Mouse (Mus musculus) forebrain, embryonic 12.5 days (tissue): ENCODE data around the gene Stx5a. TPM values are rescaled to one million over a fixed set of nuclear protein-coding genes. Genes with fewer than 3 reads are reported as not detected.
A peak's percentile ranks its signal among the peaks of the same experiment; 100 is the strongest.
"Not testable (repeated sequence)": the region's sequence is repeated elsewhere in the genome, so short reads cannot be mapped to it uniquely, and the experiment has no call there.

Source experiments
- ATAC-seq: fragments of 200-750 bp; cut with Nextera tagmentation; 2 replicates; pipeline ENCODE4 v1.8.0; 2017; ENCODE audit warnings: moderate TSS enrichment; ENCODE audit not compliant: low FRiP score
- H3K27ac ChIP-seq: fragments of 300-500 bp; sonication (generic); 2 replicates; pipeline ENCODE4 v1.5.1; 2016; ENCODE audit warnings: mild to moderate bottlenecking
- H3K27me3 ChIP-seq: fragments of 300-500 bp; sonication (generic); 2 replicates; pipeline ENCODE4 v1.6.1; 2016; ENCODE audit warnings: mild to moderate bottlenecking
- H3K36me3 ChIP-seq: fragments of 300-500 bp; sonication (generic); replicated peaks from 2 replicates; pipeline ENCODE4 v1.6.1; 2016; ENCODE audit warnings: mild to moderate bottlenecking
- H3K4me1 ChIP-seq: fragments of 300-500 bp; sonication (generic); 2 replicates; pipeline ENCODE4 v1.6.1; 2016
- H3K4me2 ChIP-seq: fragments of 300-500 bp; sonication (generic); 2 replicates; pipeline ENCODE4 v1.6.1; 2016; ENCODE audit warnings: mild to moderate bottlenecking, moderate library complexity
- H3K4me3 ChIP-seq: fragments of 300-500 bp; sonication (generic); replicated peaks from 2 replicates; pipeline ENCODE4 v1.5.1; 2016; ENCODE audit warnings: mild to moderate bottlenecking
- H3K9ac ChIP-seq: fragments of 300-500 bp; sonication (generic); 2 replicates; pipeline ENCODE4 v1.6.1; 2016; ENCODE audit warnings: mild to moderate bottlenecking
- H3K9me3 ChIP-seq: fragments of 300-500 bp; sonication (generic); 2 replicates; pipeline ENCODE4 v1.6.1; 2016
- WGBS: fragments of 180-500 bp; shearing (Covaris S2); methylation state at CpG from one replicate; pipeline ENCODE4 v1.1.7; 2016; 5-methylcytosine and 5-hydroxymethylcytosine counted together
- polyA plus RNA-seq: library from polyadenylated mRNA; unstranded; fragments of >200 nt; fragmentation: Nextera tagmentation; extraction: Ambion mirVana; gene quantifications from 2 replicates; pipeline ENCODE4 v1.2.1, GENCODE M21; 2016

Stx5a gene
- polyA plus RNA-seq, 1 experiment from 2014 or later, result 114 TPM

DNA sequence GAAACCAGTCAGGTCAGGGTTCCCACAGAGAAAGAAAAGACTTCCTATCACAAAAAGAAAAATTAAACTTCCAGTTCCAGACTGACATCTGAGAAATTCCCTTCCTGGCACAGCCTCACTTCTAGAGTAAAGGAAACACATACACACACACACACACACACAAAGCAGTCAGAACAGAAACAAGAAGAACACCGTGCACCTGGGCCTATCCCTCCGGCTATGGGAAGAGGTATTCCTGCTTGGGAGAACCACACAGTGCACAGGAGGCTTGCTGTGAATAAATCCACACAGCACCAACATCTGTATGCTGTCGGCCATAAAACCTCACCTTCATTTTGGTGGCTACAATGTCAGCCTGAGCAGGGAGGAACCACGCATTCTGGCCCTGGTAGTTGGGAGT, 29.7 kb upstream of the Stx5a start:
- H3K4me3 ChIP-seq, result peak overlapping the region; percentile 78
- ATAC-seq, result no peak
- WGBS, result 87% methylated on average over 4 of the region's 4 CpGs
- no peaks in the 10 kb centered on the region for H3K9me3 ChIP-seq
- H3K27ac ChIP-seq, result 0 out of 2 replicates have a peak overlapping the region, but pooled peaks have one; percentile 91
- H3K9ac ChIP-seq, result peak overlapping the region; percentile 84
- peaks cover 47% of the 10 kb centered on the region for H3K36me3 ChIP-seq
- no peaks in the 10 kb centered on the region for H3K27me3 ChIP-seq
- H3K4me1 ChIP-seq, result peaks cover 27% of the 10 kb centered on the region
- peak overlapping the region; percentile 58 for H3K4me2 ChIP-seq

DNA sequence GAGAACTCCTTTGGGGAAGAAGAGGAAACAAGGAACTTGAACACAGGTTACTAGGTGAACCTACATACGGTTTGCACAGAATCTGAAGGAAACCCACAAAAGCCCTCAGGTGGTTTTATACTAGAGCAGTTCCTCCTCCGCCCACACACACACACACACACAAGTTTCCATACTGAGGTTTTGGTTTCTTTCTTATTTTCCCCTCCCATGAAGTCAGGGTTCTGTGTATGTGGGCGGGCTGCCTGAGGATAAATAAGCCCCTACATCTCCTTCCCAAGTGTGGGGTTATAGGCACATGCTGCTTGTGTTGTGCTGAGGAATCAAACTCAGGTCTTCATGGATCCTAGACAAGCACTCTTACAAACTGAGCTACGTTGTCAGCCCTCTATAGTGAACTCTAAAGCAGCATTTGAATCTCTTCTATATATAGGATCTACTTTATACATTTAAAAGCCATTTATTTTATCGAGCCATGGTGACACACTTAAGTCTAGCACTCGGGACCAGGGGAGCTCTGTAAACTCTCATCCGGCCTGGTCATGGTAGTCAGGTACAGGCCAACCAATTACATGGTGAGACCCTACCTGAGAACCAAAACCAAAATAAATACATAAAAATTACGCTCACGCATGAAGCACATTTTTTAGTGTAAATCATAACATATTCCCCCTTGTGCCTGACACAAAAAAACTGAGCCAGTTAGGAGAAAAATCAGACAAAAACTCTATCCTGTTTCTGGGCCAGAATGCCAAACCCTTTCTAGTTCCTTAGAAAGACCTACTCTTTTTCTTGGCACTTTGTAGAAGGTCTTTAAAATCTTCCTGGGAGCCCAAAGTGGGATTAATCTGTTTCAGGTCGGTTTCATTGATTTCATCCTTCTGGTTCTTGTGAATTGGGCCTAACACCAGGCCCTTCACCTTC, 29.0 kb upstream of the Stx5a start:
- H3K27me3 ChIP-seq, result no peaks in the 10 kb centered on the region
- peak overlapping the region; percentile 84 for H3K9ac ChIP-seq
- WGBS, result 68% methylated on average over 10 of the region's 10 CpGs
- H3K9me3 ChIP-seq, result no peaks in the 10 kb centered on the region
- H3K4me2 ChIP-seq, result peak overlapping the region; percentile 58
- H3K4me3 ChIP-seq, result peak overlapping the region; percentile 78
- peaks cover 41% of the 10 kb centered on the region for H3K36me3 ChIP-seq
- peaks cover 27% of the 10 kb centered on the region for H3K4me1 ChIP-seq
- no peak for ATAC-seq
- peak overlapping the region; percentile 91 for H3K27ac ChIP-seq

DNA sequence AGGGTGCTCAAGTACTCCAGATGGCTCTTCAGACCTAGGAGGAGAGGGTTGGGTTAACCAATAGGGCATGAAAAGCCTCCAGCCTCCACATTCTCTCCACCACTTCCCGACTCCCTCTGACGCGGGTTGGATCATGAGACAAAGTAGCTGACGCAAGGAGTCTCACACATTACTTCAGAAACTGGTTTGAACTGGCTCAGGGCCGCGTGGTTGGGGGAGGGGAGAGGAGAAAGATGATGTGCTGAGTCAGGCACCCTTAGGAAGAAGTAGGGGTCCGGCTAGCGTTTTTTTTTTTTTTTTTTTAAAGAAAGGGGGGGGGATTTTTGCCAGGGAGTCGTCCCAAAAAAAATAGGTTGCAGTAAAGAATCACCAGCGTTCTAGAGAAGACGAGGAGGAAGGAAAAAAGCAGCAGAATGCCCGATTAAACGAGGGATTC, 28.3 kb upstream of the Stx5a start:
- Histone ChIP-seq H3K4me3 (peak overlapping the region; percentile 78), H3K4me2 (peak overlapping the region; percentile 58), H3K4me1 (peaks cover 27% of the 10 kb centered on the region), H3K27me3 (no peaks in the 10 kb centered on the region), H3K9me3 (no peaks in the 10 kb centered on the region), H3K27ac (peak overlapping the region; percentile 91), H3K36me3 (peaks cover 34% of the 10 kb centered on the region), H3K9ac (peak overlapping the region; percentile 84)
- ATAC-seq, result peak; percentile 86
- under 1% methylated on average over 13 of the region's 13 CpGs for WGBS

DNA sequence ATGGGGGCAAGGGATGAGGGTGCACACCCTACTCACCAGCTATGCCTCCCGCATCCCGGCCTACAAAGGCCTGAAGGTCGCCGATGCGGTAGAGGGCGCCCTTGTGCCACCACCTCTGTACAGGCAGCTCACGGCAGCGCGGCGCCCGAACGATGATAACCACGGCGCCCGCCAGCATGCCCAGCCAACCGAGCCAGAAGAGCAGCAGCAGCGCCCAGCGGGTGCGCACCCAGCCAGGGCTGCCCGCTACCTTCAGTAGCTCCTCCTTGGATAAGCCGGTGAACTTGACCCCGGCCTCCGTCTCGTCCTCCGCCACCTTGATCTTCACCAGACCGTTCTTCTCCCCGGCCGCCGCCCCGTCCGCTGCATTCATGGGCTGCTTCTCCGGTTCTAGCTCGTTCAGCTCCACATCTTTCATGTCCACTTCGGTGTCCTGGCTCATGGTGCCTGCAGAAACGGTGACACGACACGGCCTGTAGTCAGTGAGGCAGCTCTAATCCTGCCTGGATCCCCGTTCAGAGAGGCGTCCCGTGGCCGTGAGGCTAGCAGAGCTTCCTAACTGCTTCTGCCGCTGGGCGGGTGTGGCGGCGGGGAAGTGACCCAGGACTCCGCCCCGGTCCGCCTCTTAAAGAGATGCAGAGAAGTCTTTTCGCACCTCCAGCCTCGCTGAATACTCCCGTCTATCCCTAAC, 27.8 kb upstream of the Stx5a start:
- ATAC-seq, result peak; percentile 94
- peaks cover 29% of the 10 kb centered on the region for H3K36me3 ChIP-seq
- H3K9ac ChIP-seq, result peak overlapping the region; percentile 84
- peak overlapping the region; percentile 78 for H3K4me3 ChIP-seq
- H3K9me3 ChIP-seq, result no peaks in the 10 kb centered on the region
- no peaks in the 10 kb centered on the region for H3K27me3 ChIP-seq
- WGBS, result under 1% methylated on average over 51 of the region's 51 CpGs
- H3K27ac ChIP-seq, result peak overlapping the region; percentile 91
- peak overlapping the region; percentile 58 for H3K4me2 ChIP-seq
- peaks cover 27% of the 10 kb centered on the region for H3K4me1 ChIP-seq

DNA sequence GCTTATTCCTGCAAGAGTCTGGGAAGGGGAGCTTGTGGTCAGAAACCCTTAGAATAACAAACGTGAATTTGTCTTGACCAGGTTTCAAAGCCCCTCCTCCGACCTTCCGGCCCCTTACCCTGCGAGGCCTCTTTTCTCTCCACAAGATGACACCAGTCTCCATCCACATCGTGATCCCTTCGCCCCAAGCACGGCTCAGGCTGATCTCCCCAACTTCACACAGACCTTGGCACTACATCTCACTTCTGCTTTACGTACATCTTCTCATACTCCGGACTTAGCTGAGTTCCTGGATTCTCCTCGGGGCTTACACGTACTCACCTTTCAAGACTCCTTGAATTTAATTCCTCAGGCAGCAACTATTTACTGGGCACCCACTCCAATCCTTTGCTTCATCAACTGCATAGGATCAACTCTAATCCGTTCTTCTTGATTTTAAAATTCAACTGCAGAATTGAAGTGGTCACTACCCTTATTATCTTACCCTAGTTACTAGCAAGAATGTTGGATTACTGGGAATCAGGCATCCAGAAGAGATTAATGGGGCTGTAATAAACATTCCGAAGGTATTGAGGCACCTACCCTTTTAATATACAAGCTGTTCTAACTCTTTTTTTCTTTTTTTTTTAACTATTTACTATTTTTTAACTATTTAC, 27.1 kb upstream of the Stx5a start:
- H3K9me3 ChIP-seq, result no peaks in the 10 kb centered on the region
- peaks cover 22% of the 10 kb centered on the region for H3K36me3 ChIP-seq
- peak overlapping the region; percentile 84 for H3K9ac ChIP-seq
- peak overlapping the region; percentile 58 for H3K4me2 ChIP-seq
- H3K4me3 ChIP-seq, result peak overlapping the region; percentile 78
- peaks cover 27% of the 10 kb centered on the region for H3K4me1 ChIP-seq
- peak; percentile 12 for ATAC-seq
- peak overlapping the region; percentile 91 for H3K27ac ChIP-seq
- no peaks in the 10 kb centered on the region for H3K27me3 ChIP-seq
- WGBS, result 8% methylated on average over 13 of the region's 13 CpGs

DNA sequence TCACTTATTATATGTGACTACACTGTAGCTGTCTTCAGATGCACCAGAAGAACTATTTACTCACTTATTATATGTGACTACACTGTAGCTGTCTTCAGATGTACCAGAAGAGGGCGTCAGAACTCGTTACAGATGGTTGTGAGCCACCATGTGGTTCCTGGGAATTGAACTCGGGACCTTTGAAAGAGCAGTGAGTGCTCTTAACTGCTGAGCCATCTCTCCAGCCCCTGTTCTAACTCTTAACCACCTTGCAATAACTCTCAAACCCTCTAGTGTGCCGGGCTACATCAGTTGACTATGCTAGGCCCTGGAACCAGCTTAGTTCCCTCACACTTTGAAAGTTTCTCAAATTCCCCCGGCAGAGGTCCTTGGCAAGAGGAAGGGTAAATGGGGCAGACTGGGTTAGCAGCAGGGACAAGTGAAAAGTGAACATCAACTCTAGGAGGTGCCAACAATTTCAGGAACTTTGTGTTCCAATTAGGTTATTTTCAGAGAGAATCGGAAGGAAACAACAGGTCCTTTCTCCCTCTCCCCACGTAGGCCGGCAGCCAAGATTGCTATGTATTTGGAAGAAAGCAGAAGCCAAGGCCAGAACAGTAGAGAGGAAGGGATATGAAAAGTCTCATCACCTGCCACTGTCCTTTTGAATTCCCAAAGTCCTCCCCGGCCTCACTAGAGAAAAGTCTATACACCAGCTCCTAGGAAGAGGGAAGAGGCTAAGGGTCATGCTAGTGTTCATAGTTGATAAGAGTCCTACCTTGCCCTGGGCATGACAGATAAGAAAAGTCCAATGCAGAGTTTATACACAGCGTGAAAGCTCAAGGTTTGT, 26.3 kb upstream of the Stx5a start:
- 77% methylated on average over 10 of the region's 10 CpGs for WGBS
- Histone ChIP-seq H3K9ac (no peak overlapping the region), H3K9me3 (no peaks in the 10 kb centered on the region), H3K4me2 (no peak overlapping the region), H3K27me3 (no peaks in the 10 kb centered on the region), H3K4me3 (no peak overlapping the region), H3K27ac (no peak overlapping the region), H3K36me3 (peaks cover 15% of the 10 kb centered on the region), H3K4me1 (peaks cover 27% of the 10 kb centered on the region)
- ATAC-seq, result no peak

DNA sequence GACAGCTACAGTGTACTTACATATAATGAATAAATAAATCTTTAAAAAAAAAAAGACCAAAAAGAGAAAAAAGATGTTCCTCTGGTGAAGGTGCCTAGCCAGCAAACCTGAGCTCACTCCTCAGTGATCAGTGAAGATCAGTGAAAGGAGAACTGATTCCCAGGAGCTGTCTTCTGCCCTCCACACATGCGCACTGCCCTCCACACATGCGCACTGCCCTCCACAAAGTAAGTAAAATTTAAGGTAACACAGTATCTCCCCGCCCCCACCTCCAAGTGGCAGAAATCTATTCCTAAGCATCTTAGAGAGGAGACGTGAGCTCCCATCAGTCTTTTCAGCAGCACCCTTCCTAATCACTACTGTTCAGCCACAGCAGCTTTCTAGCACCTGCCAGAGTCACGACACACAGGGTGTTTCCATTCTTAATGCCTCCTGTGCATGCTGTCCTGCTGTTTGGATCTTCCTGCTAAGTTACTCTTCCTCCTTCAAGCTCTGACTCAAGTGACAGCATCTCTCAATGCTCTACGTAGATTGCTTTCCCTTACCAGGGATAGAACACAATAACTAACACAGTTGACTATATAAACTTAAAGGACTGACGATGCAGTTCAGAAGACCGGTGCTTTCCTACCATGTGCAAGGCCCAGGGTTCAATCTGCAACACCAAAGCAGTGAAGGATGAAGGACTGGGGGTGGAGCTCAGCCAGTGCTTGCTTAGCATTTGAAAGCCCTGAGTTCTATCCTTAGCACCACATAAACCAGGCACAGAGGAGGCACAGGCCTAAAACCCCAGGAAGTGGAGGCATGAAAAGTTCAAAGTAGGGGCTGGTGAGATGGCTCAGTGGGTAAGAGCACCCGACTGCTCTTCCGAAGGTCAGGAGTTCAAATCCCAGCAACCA, 25.1 kb upstream of the Stx5a start:
- Histone ChIP-seq H3K4me1 (peaks cover 20% of the 10 kb centered on the region), H3K4me3 (no peak overlapping the region), H3K27me3 (no peaks in the 10 kb centered on the region), H3K36me3 (peaks cover 4% of the 10 kb centered on the region), H3K9ac (no peak overlapping the region), H3K9me3 (no peaks in the 10 kb centered on the region), H3K27ac (no peak overlapping the region), H3K4me2 (no peak overlapping the region)
- 75% methylated on average over 10 of the region's 10 CpGs for WGBS
- ATAC-seq, result no peak

DNA sequence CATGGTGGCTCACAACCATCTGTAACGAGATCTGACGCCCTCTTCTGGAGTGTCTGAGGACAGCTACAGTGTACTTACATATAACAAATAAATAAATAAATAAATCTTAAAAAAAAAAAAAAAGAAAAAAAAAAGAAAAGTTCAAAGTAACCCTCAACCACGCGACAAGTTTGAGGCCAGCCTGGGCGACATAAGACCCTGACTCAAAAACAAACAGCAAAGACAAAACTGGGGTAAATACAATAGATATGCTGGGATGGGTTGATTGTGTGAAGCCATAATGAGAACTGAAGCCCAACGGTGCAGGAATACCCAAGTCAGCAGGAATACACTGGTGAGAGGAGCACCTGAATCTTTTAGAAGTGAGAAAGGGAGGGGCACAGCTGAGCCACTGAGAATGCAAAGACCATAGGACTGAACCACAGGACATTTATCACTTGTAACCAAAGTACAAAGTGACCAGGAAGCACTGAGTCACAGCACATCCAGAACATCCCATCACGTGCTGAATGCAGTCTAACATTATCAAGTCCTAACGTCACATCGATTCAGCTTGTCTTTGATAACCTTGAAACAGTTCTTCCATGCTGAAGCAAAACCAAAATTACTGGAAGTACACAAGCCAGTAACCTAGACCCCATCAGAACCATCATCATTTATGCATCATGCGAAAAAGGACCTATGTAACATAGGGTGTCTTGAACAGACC, 24.3 kb upstream of the Stx5a start:
- no peak overlapping the region for H3K4me2 ChIP-seq

DNA sequence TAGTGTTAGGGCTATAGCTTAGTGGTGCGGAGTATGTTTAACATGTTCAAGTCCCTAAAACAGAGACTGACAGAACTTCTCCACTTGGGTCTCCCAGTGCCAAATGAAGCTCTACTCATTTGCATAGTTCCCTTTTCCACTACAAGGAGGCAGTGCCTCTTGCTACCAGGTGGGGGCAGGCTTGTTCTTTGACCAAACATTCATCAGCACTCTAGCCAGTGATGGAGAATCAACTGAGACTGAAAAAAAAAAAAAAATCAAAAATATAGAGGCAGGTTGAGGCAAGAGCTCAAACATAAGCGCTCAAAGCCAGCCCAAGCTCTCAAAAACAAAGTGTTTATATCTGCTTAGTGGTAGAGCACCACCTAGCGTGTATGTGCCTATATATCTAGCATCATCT, 22.9 kb upstream of the Stx5a start:
- no peak overlapping the region for H3K27ac ChIP-seq
- peaks cover 18% of the 10 kb centered on the region for H3K4me1 ChIP-seq
- no peak overlapping the region for H3K9ac ChIP-seq
- no peak overlapping the region for H3K4me2 ChIP-seq
- H3K27me3 ChIP-seq, result no peaks in the 10 kb centered on the region
- no peaks in the 10 kb centered on the region for H3K36me3 ChIP-seq
- WGBS, result 71% methylated on average over 3 of the region's 3 CpGs
- no peaks in the 10 kb centered on the region for H3K9me3 ChIP-seq
- no peak overlapping the region for H3K4me3 ChIP-seq
- no peak for ATAC-seq

More for the DNA sequence above, 24.3 kb upstream of the Stx5a start:
- no peak for ATAC-seq
- 68% methylated on average over 10 of the region's 10 CpGs for WGBS
- no peak overlapping the region for H3K9ac ChIP-seq
- H3K27me3 ChIP-seq, result no peaks in the 10 kb centered on the region
- no peaks in the 10 kb centered on the region for H3K9me3 ChIP-seq
- no peaks in the 10 kb centered on the region; the same call in 1 of the 2 replicates for H3K36me3 ChIP-seq
- peaks cover 19% of the 10 kb centered on the region for H3K4me1 ChIP-seq
- no peak overlapping the region for H3K27ac ChIP-seq
- H3K4me3 ChIP-seq, result no peak overlapping the region

DNA sequence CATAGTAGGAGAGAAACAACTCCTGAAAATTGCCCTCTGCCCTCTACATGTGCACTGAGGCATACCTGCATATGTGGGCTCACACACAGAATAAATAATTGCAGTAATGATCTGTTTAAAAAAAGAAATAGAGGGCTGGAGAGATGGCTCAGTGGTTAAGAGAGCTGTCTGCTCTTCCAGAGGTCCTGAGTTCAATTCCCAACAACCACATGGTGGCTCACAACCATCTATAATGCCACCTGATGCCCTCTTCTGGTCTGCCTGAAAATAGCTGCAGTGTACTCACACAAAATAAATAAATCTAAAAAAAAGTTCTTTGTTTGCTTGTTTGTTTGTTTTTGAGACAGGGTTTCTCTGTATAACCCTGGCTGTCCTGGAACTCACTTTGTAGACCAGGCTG, 22.2 kb upstream of the Stx5a start:
- H3K36me3 ChIP-seq, H3K4me2 ChIP-seq, H3K9ac ChIP-seq, H3K27me3 ChIP-seq, H3K4me3 ChIP-seq, H3K9me3 ChIP-seq, ATAC-seq, H3K27ac ChIP-seq: not testable (repeated sequence)
- peaks cover 17% of the 10 kb centered on the region for H3K4me1 ChIP-seq
